Mouse (Mus musculus) cerebral cortex, adult 2 months (tissue): ENCODE data around the gene Ncbp3.

ENCODE experiments used
- WGBS: fragments of 180-500 bp; shearing (Covaris S2); methylation state at CpG from one replicate; pipeline ENCODE4 v1.1.7; 2018; 5-methylcytosine and 5-hydroxymethylcytosine counted together

Ncbp3 gene

DNA sequence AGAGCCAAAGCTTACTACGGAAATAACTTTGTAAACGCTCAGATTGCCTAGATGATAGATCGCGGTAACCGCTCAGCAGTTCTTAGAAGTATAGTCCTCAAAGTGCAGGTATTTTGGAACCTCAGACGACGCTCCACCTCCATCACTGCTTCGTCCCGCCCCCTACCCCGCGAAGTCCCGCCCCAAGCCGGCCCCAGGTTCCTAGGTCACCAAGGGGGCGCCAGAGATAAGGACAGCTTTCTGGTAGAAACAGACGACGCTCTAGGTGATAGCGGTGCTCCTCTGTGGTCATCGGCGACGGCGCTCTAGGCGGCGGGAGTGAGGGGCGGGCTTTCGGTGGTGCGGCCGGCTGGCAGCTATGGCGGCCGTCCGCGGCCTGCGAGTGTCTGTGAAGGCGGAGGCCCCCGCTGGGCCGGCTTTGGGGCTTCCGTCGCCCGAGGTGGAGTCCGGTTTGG lies at the start of gene Ncbp3:
Gene Ncbp3, plus strand, starts transcription at position 242 of the 455 bp plus-strand sequence.
- WGBS = under 1% methylated on average over 39 of the region's 39 CpGs

- 52% methylated on average over 8 of the region's 8 CpGs for WGBS
Observed at GRCm38 (mm10) chr11:72998771-72999170, 48.8 kb upstream of the Ncbp3 start, which contains the start of gene P2rx1. Gene P2rx1, plus strand, starts transcription at chr11:72999103.

GRCm38 (mm10) chr11:73001029-73001428 lies 46.6 kb upstream of the Ncbp3 start:
- WGBS = 26% methylated on average over 6 of the region's 6 CpGs

- 37% methylated on average over 2 of the region's 2 CpGs for WGBS
Observed at GRCm38 (mm10) chr11:73006377-73006776, 41.2 kb upstream of the Ncbp3 start.

DNA sequence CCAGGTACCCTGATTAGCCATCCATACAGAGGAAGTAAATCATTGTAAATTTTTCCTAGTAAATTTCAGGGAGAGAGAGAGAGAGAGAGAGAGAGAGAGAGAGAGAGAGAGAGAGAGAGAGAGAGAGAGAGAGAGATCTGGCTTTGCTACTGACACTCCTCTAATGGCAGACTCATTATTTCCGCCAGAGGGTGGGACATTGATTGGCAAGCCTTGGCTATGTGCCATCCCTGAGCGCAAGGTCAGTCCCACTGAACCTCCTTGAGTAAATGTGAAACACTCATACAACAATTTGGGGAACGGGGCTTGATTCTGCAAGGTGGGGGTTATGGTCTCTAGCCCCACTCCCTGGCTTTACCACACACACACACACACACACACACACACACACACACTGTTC lies 40.5 kb upstream of the Ncbp3 start:
- 34% methylated on average over 3 of the region's 3 CpGs for WGBS

DNA sequence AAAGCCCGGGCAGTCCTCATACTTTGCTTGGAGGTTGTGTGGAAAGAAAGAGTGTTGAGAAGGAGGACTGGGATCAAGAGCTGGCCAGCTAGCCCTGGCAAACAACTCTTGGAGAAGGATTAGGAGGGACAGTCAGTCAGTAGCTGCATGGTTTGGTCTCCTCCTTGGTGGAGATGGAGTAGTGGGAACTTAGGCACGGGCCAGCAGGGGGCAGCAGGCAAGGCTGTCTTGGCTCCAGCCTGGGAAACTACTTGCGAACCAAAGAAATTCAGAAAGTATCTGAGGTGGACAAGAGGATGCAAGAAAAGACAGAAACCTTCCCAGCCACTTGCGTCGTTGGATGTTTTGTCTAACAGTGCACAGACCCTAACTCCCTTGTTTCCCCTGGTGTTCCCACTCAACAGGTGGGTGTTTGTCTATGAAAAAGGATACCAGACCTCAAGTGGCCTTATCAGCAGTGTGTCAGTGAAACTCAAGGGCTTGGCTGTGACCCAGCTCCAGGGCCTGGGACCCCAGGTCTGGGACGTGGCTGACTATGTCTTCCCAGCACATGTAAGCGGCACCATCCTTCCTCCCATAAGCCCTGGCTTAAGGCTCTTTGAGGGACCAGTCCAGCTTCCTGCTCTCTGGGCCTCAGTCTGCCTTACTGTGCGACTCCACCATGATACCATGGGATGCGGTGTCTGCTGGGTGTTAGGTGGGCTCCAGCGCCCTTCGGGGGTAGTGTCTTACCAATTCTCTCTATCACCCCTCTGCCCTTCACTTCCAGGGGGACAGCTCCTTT lies 39.7 kb upstream of the Ncbp3 start:
- 68% methylated on average over 11 of the region's 11 CpGs for WGBS

DNA sequence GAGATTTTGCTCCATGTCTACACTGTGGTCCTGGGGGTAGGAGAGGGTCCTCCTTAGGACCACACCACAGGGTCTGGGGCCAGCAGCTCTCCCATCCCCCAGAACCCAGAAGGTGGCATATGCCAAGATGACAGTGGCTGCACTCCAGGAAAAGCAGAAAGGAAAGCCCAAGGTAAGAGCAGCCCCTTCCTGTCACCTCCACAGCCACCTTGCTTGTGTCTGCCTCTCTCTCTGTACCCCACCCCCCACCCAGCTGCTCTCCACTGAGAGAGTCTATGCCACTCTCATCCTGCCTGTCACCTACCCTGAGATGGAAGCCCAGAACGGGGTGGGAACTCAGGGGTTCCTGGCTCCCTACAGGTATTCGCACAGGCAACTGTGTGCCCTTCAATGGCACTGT lies 38.8 kb upstream of the Ncbp3 start:
- WGBS = 77% methylated on average over 2 of the region's 2 CpGs

DNA sequence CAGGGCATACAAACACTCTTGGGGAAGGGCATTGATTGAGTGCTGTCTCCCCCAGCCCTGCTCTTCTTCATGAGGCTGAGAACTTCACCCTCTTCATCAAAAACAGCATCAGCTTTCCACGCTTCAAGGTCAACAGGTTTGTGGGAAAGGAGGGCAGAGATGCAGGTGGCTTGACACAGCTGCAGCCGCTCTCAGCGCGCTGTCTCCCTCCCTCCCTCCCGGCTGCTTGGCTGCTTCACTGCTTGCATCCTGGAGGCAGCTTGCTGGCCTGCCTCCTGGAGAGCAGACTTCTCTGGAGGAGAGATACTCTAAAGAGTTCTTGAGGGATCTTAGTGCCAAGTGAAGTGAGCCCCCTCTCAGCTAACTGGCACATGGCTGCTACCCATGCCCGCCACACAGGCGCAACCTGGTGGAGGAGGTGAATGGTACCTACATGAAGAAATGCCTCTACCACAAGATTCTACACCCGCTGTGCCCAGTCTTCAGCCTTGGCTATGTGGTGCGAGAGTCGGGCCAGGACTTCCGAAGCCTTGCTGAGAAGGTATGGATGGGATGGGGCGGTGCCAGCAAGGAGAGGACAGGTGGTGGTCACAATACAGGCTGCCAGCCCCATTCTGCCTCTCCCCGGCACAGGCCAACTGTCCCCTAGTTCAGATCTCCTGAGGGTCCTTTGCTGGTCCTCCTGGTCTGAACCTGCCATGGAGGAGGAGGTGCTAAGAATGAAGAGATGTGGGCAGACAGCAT lies 37.9 kb upstream of the Ncbp3 start:
- WGBS = 55% methylated on average over 13 of the region's 13 CpGs

DNA sequence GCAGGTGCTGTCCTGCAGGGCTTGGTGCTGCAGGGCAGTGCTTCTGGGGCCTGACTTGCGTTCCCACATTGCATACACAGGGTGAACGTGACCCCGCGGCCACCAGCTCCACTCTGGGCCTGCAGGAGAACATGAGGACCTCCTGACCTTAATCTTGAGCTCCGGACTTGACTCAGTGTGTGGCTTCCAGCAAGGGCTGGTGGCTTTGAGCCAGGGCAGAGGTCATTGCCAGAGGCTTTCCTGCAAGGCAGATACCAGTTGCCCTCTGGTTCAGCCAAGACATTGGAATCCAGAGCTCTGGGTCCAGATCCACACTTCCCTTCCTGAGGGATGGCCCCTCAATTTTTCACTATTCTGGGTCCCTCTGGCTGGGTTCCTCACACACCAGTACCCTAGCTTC lies 33.6 kb upstream of the Ncbp3 start:
- 87% methylated on average over 5 of the region's 5 CpGs for WGBS

DNA sequence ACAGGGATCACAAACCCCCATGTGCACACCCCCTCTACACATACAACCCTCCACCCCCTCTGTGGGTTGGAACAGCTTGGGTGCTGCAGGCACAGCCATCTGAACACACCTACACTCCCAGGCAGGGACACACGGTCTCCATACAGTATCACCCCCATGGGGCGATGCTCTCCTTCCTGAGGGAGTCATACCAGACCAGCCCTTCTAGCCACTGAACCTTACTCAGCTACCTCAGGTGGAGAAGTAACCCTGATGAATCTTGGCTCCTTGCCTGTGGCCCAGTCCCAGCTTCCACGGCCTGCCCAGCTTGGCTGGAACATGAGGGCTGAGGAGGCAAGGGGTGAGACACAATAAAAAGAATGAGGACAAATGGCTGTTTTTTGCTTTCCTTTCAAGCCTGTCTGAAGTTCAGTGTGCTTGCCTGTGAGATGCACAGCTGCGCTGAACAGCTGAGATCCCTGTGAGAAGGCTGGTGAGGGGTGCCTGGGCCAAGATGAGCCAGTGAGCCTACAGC lies 32.7 kb upstream of the Ncbp3 start:
- 37% methylated on average over 4 of the region's 4 CpGs for WGBS

DNA sequence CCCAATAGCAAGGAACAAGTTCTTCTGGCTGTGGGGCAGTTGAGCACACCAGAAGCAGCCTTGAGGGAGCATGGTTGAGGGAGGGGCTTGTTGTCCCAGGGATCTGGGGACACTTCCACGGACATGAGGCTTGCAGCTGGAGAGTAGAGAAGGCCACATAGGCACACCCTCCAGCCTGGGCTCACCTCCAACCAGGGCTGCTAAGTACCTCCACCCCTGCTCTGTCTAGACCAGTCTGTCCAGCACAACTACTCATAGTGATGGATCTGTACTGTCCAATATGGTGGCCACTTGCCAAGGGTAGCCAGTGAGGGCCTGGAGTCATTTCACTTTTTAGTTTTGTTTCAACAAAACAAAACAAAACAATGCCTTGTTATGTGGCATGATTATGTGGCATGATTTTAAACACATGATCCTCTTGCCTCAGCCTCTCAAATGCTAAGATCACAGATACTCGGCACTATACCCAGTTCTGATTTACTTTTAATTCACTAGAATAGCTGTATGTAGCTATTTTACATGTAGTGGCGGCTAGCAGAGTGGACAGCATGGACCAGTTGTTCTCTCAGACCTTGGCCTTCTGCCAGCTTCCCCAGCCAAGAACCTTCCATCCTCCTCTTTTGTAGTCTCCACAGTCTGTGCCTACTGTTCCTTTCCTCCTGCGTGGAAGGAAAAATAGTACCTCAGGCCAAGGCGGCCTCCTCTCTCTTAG lies 32.0 kb upstream of the Ncbp3 start:
- 32% methylated on average over 5 of the region's 5 CpGs for WGBS

DNA sequence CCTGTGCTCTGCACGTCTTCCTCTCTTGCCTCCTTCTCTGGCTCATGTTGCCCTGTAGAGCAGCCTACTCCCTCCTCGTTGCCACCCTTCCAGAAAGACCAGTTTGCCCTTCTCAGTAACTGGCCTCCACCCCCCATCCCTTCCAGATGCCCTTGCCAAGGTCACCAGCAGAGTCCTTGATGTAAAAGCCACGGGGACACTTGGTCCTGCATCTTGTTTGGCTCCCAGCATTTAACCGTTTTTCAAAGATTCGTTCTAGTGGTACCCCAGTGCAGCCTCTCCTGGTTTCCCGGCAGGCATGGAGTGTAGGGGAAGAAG lies 31.5 kb upstream of the Ncbp3 start:
- 66% methylated on average over 6 of the region's 6 CpGs for WGBS

GRCm38 (mm10) chr11:73018471-73019146 lies 29.0 kb upstream of the Ncbp3 start, which contains the start of gene Camkk1:
Gene Camkk1, plus strand, starts transcription at chr11:73019008.
- under 1% methylated on average over 55 of the region's 57 CpGs for WGBS

DNA sequence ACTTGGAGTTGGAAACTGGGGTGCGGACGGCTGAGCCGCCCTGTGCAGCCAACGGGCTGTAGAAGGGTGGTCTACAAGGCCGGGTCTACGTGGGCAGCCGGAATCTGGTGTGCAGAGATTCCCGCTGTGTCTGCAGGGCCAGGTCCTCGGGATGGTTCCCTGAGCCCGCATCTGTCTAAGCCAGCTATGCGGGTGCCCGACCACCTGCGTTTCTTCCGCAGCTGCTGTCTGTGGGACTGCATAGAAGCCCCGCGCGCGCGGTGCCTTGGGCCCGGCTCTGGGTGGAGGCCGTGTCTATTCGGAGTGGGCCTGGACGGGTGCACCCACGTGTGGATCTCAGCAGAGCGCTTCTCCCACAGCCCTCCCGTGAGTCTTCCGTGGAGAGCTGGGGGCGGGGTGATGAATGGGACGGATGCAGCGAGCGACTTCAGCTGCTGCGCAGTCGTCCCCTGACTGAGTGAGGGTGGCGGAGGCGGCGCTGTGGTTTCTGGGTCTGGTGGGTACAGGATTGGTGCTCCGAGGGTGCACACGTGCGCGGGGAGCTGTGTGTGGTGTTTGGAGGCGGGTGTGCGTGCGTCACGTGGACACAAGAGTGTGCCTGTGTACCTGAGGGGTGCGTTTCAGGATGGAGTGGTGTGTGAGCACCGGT lies 28.3 kb upstream of the Ncbp3 start:
- WGBS = under 1% methylated on average over 46 of the region's 46 CpGs

DNA sequence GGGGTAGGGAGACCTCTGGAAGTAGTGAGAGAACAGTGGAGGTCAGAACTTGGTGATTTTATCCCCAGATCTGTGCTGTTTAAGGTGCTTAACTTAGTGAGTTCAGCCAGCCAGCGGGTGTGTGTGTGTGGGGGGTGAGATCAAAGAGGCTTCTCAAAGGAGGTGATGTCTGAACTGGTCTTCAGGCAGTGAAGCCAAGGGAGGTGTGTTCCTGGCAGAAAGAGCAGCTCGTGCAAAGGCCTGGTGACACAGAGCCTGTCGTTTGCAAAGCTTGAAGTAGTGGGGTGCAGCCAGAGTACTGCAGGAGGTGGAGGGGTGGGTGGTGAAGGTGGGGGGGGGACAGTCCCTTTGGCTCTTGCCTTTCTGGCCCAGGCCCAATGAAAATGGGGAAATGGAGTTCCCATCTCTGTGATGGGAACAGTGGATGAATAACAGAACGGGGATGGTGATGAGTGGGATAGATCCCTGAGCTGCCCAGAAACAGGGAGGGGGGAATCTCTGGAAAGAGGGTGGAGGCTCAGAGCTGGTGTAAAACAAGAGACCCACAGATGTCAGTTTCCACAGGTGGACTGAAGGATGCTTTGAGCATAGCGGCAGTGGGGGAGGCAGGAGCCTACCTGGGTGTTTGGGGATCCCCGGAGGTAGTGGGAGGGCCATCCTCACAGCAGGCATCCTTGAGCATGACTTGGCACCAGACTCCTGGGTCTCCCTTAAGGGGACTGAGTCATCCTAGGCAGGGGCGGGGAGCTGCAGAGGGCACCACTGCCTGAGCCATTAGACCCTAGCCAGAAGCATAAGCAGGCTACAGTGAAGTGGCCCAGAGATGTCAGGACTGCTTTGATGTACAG lies 26.4 kb upstream of the Ncbp3 start:
- 37% methylated on average over 7 of the region's 7 CpGs for WGBS

DNA sequence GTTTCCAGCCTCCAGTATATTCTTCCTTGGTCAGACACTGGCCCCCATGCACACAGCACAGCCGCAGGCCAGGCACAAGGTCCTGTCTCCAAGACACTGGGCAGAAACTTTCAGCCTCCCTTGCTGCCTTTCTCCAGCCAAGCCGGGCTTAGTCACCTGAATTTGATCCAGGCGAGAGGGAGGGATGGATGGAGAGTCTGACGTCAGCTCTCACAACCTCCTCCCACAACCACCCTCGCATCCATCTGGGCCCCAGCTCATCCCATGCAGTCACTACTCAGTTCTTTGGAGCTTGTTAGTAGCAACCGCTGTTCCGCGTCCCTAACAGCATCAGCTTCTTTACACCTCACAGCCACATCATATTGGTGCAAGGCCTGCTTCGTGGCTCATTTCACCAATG lies 24.5 kb upstream of the Ncbp3 start:
- 37% methylated on average over 9 of the region's 9 CpGs for WGBS

- 47% methylated on average over 4 of the region's 4 CpGs for WGBS
Observed at GRCm38 (mm10) chr11:73023827-73024226, 23.8 kb upstream of the Ncbp3 start.

- WGBS = 58% methylated on average over 7 of the region's 7 CpGs
Observed at GRCm38 (mm10) chr11:73024236-73024904, 23.2 kb upstream of the Ncbp3 start.

- WGBS = 77% methylated on average over 8 of the region's 8 CpGs
Observed at GRCm38 (mm10) chr11:73026961-73027360, 20.6 kb upstream of the Ncbp3 start.
